Mouse (Mus musculus) midbrain, embryonic 14.5 days (tissue): ENCODE data around the gene Mthfsd. TPM values are rescaled to one million over a fixed set of nuclear protein-coding genes. Genes with fewer than 3 reads are reported as not detected.
"Not testable (repeated sequence)": the region's sequence is repeated elsewhere in the genome, so short reads cannot be mapped to it uniquely, and the experiment has no call there.

Source experiments
- ATAC-seq: fragments of 200-750 bp; cut with Nextera tagmentation; 2 replicates; pipeline ENCODE4 v1.8.0; 2017; ENCODE audit warnings: moderate number of reproducible peaks, moderate library complexity; ENCODE audit not compliant: low FRiP score, low TSS enrichment
- DNase-seq: peaks from one replicate; pipeline ENCODE4 v3.0.0-alpha.2; 2015
- H3K27ac ChIP-seq: fragments of 300-500 bp; sonication (generic); replicated peaks from 2 replicates; pipeline ENCODE4 v1.5.1; 2014; ENCODE audit warnings: mild to moderate bottlenecking, low read depth, low read length, moderate library complexity
- H3K27me3 ChIP-seq: fragments of 300-500 bp; sonication (generic); 2 replicates; pipeline ENCODE4 v1.6.1; 2014; ENCODE audit warnings: low read length, control low read depth, mixed read lengths; ENCODE audit not compliant: control insufficient read depth, insufficient read depth
- H3K36me3 ChIP-seq: fragments of 300-500 bp; sonication (generic); 2 replicates; pipeline ENCODE4 v1.6.1; 2014; ENCODE audit warnings: low read length, control low read depth; ENCODE audit not compliant: control insufficient read depth, insufficient read depth
- H3K4me1 ChIP-seq: fragments of 300-500 bp; sonication (generic); 2 replicates; pipeline ENCODE4 v1.6.1; 2014; ENCODE audit warnings: mild to moderate bottlenecking, antibody characterized with exemption, low read length, control low read depth; ENCODE audit not compliant: control insufficient read depth, insufficient read depth
- H3K4me2 ChIP-seq: fragments of 300-500 bp; sonication (generic); 2 replicates; pipeline ENCODE4 v1.6.1; 2014; ENCODE audit warnings: mild to moderate bottlenecking, low read length, moderate library complexity
- H3K4me3 ChIP-seq: fragments of 300-500 bp; sonication (generic); replicated peaks from 2 replicates; pipeline ENCODE4 v1.5.1; 2014; ENCODE audit warnings: low read depth, low read length
- H3K9ac ChIP-seq: fragments of 300-500 bp; sonication (generic); replicated peaks from 2 replicates; pipeline ENCODE4 v1.6.1; 2014; ENCODE audit warnings: mild to moderate bottlenecking, low read length, moderate library complexity
- H3K9me3 ChIP-seq: fragments of 300-500 bp; sonication (generic); 2 replicates; pipeline ENCODE4 v1.6.1; 2016; ENCODE audit warnings: low read length, control low read depth, mixed read lengths; ENCODE audit not compliant: control insufficient read depth
- WGBS: fragments of 180-500 bp; shearing (Covaris S2); extraction: QIAGEN DNeasy Blood & Tissue Kit; methylation state at CpG from one replicate; pipeline ENCODE4 v1.1.7; 2014; 5-methylcytosine and 5-hydroxymethylcytosine counted together
- polyA plus RNA-seq: library from polyadenylated mRNA; unstranded; fragments of >200 nt; fragmentation: Nextera tagmentation; extraction: Ambion mirVana; gene quantifications from 2 replicates; pipeline ENCODE4 v1.2.1, GENCODE M21; 2014

Mthfsd gene
- polyA plus RNA-seq: 50.2 and 52.5 TPM in 2 replicates

DNA sequence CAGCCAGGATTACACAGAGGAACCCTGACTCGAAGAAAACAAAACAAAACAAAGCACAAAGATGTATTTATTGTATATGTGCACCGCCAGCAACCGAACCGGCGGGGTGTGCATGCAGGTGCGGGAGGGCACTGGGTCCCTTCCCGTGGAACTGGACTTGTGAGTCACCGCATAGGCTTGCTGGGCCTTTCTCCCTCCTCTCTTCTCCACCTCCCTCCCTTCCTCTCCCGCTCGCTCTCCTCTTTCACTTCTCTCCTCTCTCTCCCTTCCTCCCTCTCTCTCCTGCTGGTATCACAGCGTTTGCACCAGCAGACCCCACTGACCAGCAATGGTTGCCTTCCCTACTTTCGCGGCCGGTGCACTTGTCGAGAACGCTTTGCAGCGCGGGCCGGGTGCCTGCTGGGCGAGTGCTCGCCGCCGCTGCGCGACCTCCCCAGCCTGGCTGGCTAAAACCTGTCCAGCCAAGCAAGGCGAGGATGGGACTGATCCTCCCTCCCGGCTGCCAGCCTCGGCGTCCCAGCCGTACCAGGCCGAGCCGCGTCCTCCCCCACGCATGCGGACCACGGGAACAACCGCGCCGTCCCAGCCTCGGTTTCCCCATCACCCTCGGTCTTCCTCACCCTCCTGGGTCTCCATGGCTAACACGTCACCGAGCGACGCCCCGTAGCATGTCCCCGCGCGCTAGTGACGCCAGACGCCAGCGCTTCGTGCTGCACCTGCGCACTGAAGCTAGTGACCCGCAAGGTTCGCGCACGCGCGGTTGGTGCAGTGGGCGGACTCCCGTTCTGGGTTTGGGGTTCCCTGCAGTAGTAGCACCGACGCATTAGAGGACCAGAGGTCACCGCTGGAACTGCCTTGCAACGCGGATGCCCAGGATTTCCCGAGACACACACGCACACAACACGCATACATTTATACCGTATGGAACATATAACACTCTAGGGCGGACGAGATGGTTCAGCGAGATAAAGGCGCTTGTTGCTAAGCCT, at the start of gene Mthfsd:
Gene Mthfsd, minus strand, starts transcription at position 725 of the 989 bp plus-strand sequence.
- Histone ChIP-seq H3K36me3 (peaks cover 10% of the 10 kb centered on the region), H3K4me3 (peak within 1 kb of the TSS; percentile 72), H3K9me3 (no peaks in the 10 kb centered on the region), H3K27me3 (peaks cover 8% of the 10 kb centered on the region), H3K4me1 (peaks cover 6% of the 10 kb centered on the region), H3K9ac (peak within 1 kb of the TSS; percentile 79), H3K4me2 (peak within 1 kb of the TSS; percentile 81), H3K27ac (peak within 1 kb of the TSS; percentile 85)
- ATAC-seq: peak; percentile 92
- DNase-seq: peak; percentile 100
- WGBS: 1% methylated on average over 75 of the region's 75 CpGs

DNA sequence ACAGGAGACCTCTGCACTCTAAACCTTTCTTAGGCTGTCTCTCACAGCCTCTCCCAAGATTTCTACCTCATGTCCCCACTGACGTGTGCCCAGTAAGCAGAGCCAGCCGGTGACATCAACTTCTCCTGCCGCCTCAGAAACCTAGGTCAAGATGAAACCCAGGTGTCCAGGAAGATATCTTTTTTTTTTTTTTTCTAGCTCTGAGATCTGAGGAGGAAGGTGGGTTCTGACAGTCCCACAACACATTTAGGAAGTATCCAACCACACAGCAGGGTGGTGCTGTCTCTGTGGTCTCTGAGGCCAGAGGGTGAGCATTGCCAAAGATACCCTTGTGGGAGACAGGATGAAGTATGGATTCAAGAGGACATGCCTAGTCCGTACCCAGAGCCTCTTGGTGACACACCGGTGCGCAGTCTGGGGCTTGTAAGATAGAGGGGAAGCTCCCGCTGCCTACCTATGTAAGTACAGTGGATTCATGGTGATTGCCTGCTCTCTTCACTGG, 48.8 kb upstream of the Mthfsd start:
- no peaks in the 10 kb centered on the region for H3K36me3 ChIP-seq
- H3K4me1 ChIP-seq: no peaks in the 10 kb centered on the region
- H3K9me3 ChIP-seq: no peaks in the 10 kb centered on the region
- H3K4me3 ChIP-seq: no peak overlapping the region
- H3K27me3 ChIP-seq: no peaks in the 10 kb centered on the region
- DNase-seq (no peak), ATAC-seq (no peak)
- no peak overlapping the region for H3K4me2 ChIP-seq
- 92% methylated on average over 7 of the region's 7 CpGs for WGBS
- H3K27ac ChIP-seq: no peak overlapping the region
- H3K9ac ChIP-seq: no peak overlapping the region

DNA sequence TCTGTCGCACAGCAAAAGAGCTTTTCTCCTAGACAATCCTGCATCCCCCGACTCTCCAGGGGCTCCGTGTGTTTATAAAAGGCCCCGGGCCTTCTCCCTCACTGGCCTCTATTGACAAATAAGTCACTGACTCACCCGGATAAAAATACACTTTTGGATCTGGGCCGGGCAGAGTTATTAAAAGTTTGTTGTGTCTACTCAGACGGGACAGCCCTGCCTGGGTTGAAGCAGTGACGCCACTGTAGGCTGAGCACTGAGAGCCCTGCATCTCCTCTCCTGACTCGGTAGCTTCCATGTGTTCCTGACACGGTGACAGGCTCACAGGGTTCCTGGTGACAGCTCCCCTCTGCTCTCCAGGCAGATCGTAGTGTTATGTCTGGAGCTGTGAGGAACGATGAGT, 44.2 kb upstream of the Mthfsd start:
- Histone ChIP-seq H3K9ac (no peak overlapping the region), H3K36me3 (no peaks in the 10 kb centered on the region), H3K9me3 (no peaks in the 10 kb centered on the region), H3K4me2 (no peak overlapping the region), H3K4me1 (no peaks in the 10 kb centered on the region), H3K27me3 (no peaks in the 10 kb centered on the region), H3K27ac (no peak overlapping the region), H3K4me3 (no peak overlapping the region)
- 74% methylated on average over 12 of the region's 12 CpGs for WGBS
- ATAC-seq: no peak
- DNase-seq: no peak

DNA sequence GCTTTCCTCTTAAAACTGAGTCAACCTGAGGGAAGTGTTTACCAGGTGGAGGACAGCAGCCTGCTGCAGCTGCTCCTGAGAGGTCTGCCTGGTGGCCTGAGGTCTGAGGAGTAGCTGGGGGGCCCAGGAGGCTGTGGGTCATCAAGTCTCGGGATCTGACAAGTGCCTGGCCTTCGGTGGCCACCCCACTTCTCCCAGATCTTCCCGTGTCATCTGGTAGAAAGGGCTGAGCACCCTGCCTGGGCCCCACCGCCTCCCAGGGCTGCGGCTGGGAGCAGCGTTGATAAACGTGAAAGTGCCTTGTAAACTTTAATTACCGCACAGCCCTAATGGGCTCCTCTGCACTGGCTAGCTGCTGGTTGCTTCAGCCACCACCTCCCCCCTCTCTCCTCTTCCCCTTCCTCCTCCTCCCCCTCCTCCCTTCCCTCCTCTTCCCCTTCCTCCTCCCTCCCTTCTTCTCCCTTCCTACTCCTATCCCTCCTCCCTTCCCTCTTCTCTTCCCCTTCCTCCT, 40.4 kb upstream of the Mthfsd start:
- DNase-seq: no peak
- no peak overlapping the region for H3K27ac ChIP-seq
- WGBS: 60% methylated on average over 8 of the region's 8 CpGs
- 0 out of 2 replicates have a peak, but pooled peaks cover 2% of the 10 kb centered on the region for H3K4me1 ChIP-seq
- no peaks in the 10 kb centered on the region for H3K36me3 ChIP-seq
- H3K4me2 ChIP-seq: no peak overlapping the region
- no peaks in the 10 kb centered on the region for H3K9me3 ChIP-seq
- no peak for ATAC-seq
- no peak overlapping the region for H3K9ac ChIP-seq
- H3K27me3 ChIP-seq: no peaks in the 10 kb centered on the region
- H3K4me3 ChIP-seq: no peak overlapping the region

DNA sequence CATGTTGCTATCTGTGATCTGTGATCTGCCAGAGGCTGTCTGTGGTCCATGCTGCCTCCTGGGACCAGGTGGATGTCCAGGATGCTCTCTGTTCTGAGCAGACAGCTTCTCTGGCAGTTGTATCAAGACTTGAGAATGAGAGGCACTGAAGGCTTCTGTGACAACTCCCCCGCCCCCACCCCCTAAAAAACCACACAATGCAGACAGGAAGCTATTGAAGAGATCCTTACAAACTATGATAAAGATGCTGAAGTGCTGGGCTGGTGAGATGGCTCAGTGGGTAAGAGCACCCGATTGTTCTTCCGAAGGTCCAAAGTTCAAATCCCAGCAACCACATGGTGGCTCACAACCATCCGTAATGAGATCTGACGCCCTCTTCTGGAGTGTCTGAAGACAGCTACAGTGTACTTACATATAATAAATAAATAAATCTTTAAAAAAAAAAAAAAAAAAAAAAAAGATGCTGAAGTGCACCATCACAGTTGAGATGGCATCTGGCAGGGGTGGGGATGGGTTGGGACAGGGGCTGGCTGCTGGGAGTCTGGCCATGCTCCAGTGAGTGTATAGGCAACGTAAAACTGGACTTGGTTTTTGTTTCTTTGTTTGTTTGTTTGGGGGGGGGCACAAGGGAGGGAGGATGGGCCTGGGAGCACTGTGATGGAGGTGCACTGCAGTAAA, 37.4 kb upstream of the Mthfsd start:
- not testable (repeated sequence) for H3K4me3 ChIP-seq, H3K27ac ChIP-seq, H3K27me3 ChIP-seq, H3K4me1 ChIP-seq, H3K36me3 ChIP-seq, H3K9ac ChIP-seq, DNase-seq, H3K9me3 ChIP-seq, H3K4me2 ChIP-seq, ATAC-seq
- 77% methylated on average over 4 of the region's 6 CpGs for WGBS

DNA sequence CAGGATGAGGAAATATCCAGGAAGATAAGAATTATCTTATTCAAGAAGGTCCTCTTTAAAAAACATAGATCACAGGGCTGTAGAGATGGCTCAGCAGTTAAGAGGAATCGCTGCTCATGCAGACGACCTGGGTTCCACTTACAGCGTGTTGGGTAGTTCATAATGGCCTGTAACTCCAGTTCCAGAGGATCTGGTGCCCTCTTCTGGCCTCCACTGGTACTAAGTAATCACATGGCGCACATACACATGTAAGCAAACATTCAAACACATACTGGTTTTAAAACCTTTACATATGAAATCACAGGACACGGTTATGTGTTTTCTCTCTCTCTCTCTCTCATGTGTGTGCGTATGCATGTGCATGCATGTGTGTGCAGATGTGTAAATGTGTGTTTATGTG, 28.7 kb upstream of the Mthfsd start:
- Histone ChIP-seq H3K27ac (no peak overlapping the region), H3K9me3 (0 out of 2 replicates have a peak, but pooled peaks cover 3% of the 10 kb centered on the region), H3K4me1 (no peaks in the 10 kb centered on the region), H3K27me3 (peaks cover 4% of the 10 kb centered on the region; the same call in 1 of the 2 replicates), H3K36me3 (no peaks in the 10 kb centered on the region), H3K4me2 (no peak overlapping the region), H3K9ac (no peak overlapping the region), H3K4me3 (no peak overlapping the region)
- ATAC-seq (no peak), DNase-seq (no peak)
- 94% methylated on average over 6 of the region's 6 CpGs for WGBS

DNA sequence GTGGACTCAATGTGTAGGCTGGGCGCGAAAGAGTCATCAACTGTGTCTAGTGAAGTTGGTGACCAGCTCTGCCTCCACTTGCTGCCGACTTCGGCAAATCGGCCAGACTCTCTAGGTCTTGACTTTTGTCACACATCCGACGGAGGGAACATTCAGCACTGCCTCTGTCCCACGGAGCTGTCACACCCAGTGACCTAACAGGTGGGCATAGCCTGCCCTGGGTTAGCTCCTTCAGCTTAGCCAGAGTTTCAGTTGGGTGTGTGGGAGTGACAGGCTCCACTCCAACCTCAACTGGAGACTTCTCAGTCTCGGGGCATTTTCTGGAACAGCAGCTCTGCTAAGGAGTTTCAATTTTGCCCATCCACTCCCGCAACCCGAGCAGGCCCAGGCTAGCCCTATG, 26.3 kb upstream of the Mthfsd start:
- Histone ChIP-seq H3K27ac (no peak overlapping the region), H3K4me3 (no peak overlapping the region), H3K4me1 (no peaks in the 10 kb centered on the region), H3K9me3 (0 out of 2 replicates have a peak, but pooled peaks cover 3% of the 10 kb centered on the region), H3K36me3 (no peaks in the 10 kb centered on the region), H3K9ac (no peak overlapping the region), H3K4me2 (no peak overlapping the region), H3K27me3 (peaks cover 22% of the 10 kb centered on the region)
- ATAC-seq (no peak), DNase-seq (no peak)
- WGBS: 87% methylated on average over 11 of the region's 11 CpGs

DNA sequence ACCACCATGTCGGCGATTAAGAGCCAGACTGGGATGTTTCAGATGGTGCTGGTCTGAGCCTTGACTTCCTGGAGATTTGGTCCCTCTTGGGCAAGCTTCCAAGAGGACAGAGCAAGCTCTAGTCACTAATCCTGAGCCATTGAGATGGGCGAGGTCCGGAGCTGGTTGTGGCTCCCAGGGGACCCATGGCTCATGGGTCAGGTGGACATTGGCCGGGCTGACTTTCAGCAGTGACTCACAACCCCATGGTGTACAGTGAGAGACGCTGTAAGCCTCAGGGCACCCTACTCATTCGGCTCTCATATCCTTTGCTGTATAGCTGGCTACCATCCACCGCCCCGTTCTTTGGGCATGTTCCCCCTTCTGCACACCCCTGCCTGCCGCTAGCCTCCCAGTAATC, 25.9 kb upstream of the Mthfsd start:
- Histone ChIP-seq H3K4me1 (no peaks in the 10 kb centered on the region), H3K4me3 (no peak overlapping the region), H3K9me3 (0 out of 2 replicates have a peak, but pooled peaks cover 3% of the 10 kb centered on the region), H3K4me2 (no peak overlapping the region), H3K36me3 (no peaks in the 10 kb centered on the region), H3K9ac (no peak overlapping the region), H3K27me3 (peaks cover 26% of the 10 kb centered on the region), H3K27ac (no peak overlapping the region)
- WGBS: 90% methylated on average over 10 of the region's 10 CpGs
- DNase-seq: no peak
- no peak for ATAC-seq
